Mouse (Mus musculus): Measurements from ENCODE around the gene Cpa2.
A peak's percentile ranks its signal among the peaks of the same experiment; 100 is the strongest.

Gene Cpa2

GRCm38 (mm10) chr6:30551644-30552580 lies 10.5 kb downstream of the Cpa2 start:
- H3K4me1 ChIP-seq (replicated peaks; ENCODE audit: low read depth, low read length) = peaks cover 43% of the 10 kb centered on the region
- TF ChIP-seq NANOG (IDR thresholded peaks at IDR 0.05; ENCODE audit: borderline replicate concordance, low read length) (no peak), CTCF (conservative IDR thresholded peaks at IDR 0.05; ENCODE audit: low read length) (no peak), POU5F1 (IDR thresholded peaks at IDR 0.05; ENCODE audit: borderline replicate concordance, low read length) (no peak)
- H3K9me3 ChIP-seq (ENCODE audit: low read length) = no peaks in the 10 kb centered on the region
- H3K4me3 ChIP-seq (replicated peaks; ENCODE audit: low read length) = no peak overlapping the region; the same call in 1 of the 2 replicates
- H3K27me3 ChIP-seq (ENCODE audit: insufficient read depth, low read length) = peaks cover 48% of the 10 kb centered on the region
- no peaks in the 10 kb centered on the region for H3K36me3 ChIP-seq (ENCODE audit: insufficient read depth, low read length)

- Histone ChIP-seq H3K4me1 (replicated peaks; ENCODE audit: low read depth, low read length) (peaks cover 39% of the 10 kb centered on the region), H3K4me3 (replicated peaks; ENCODE audit: low read length) (no peak overlapping the region), H3K9me3 (ENCODE audit: low read length) (no peaks in the 10 kb centered on the region), H3K36me3 (ENCODE audit: insufficient read depth, low read length) (no peaks in the 10 kb centered on the region), H3K27me3 (ENCODE audit: insufficient read depth, low read length) (peaks cover 48% of the 10 kb centered on the region)
- TF ChIP-seq NANOG (IDR thresholded peaks at IDR 0.05; ENCODE audit: borderline replicate concordance, low read length) (no peak), CTCF (conservative IDR thresholded peaks at IDR 0.05; ENCODE audit: low read length) (no peak)
These were observed 11.2 kb downstream of the Cpa2 start for GRCm38 (mm10) chr6:30552628-30553027.

GRCm38 (mm10) chr6:30553381-30554010 lies 12.1 kb downstream of the Cpa2 start:
- no peaks in the 10 kb centered on the region for H3K9me3 ChIP-seq (ENCODE audit: low read length)
- no peak overlapping the region for H3K4me3 ChIP-seq (replicated peaks; ENCODE audit: low read length)
- H3K27me3 ChIP-seq (ENCODE audit: insufficient read depth, low read length) = peaks cover 40% of the 10 kb centered on the region
- H3K4me1 ChIP-seq (replicated peaks; ENCODE audit: low read depth, low read length) = peaks cover 31% of the 10 kb centered on the region
- TF ChIP-seq NANOG (IDR thresholded peaks at IDR 0.05; ENCODE audit: borderline replicate concordance, low read length) = no peak
- no peak for TF ChIP-seq CTCF (conservative IDR thresholded peaks at IDR 0.05; ENCODE audit: low read length)
- TF ChIP-seq POU5F1 (IDR thresholded peaks at IDR 0.05; ENCODE audit: borderline replicate concordance, low read length) = no peak
- H3K36me3 ChIP-seq (ENCODE audit: insufficient read depth, low read length) = no peaks in the 10 kb centered on the region

GRCm38 (mm10) chr6:30554092-30554491 lies 12.7 kb downstream of the Cpa2 start:
- no peak for TF ChIP-seq POU5F1 (IDR thresholded peaks at IDR 0.05; ENCODE audit: borderline replicate concordance, low read length)
- 0 out of 2 replicates have a peak, but pooled peaks have one; percentile 5 for TF ChIP-seq CTCF (conservative IDR thresholded peaks at IDR 0.05; ENCODE audit: low read length)
- no peaks in the 10 kb centered on the region for H3K9me3 ChIP-seq (ENCODE audit: low read length)
- H3K4me1 ChIP-seq (replicated peaks; ENCODE audit: low read depth, low read length) = peaks cover 28% of the 10 kb centered on the region
- H3K4me3 ChIP-seq (replicated peaks; ENCODE audit: low read length) = no peak overlapping the region
- no peaks in the 10 kb centered on the region for H3K36me3 ChIP-seq (ENCODE audit: insufficient read depth, low read length)
- H3K27me3 ChIP-seq (ENCODE audit: insufficient read depth, low read length) = peaks cover 41% of the 10 kb centered on the region

DNA sequence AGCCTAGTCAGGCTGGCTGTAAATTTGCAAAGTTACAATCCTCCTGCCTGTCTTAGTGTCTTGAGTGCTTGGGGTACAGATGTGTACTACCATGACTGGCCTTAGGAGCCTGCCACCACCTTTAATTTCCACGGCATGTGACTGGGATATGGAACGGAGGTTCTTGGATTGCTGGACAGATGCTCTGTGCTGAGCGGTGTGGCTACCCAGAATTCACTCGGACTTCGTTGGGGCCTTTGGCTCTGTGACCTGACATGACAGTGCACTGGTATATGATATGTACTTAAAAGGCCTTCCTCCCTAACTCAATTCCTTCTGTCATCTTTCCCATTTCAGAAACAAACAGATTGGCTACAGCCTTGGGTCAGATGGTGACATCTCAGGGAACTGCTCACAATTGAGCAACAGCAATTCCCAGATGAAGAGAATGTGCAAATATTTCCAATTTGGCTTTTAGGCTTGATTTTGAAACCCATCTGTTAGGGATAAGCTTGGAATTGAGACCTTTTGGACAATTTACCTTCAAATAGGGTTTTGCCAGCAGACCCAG lies 13.3 kb downstream of the Cpa2 start:
- TF ChIP-seq NANOG (IDR thresholded peaks at IDR 0.05; ENCODE audit: borderline replicate concordance, low read length) (no peak), CTCF (conservative IDR thresholded peaks at IDR 0.05; ENCODE audit: low read length) (no peak), POU5F1 (IDR thresholded peaks at IDR 0.05; ENCODE audit: borderline replicate concordance, low read length) (no peak)
- H3K9me3 ChIP-seq (ENCODE audit: low read length) = no peaks in the 10 kb centered on the region
- peaks cover 22% of the 10 kb centered on the region for H3K4me1 ChIP-seq (replicated peaks; ENCODE audit: low read depth, low read length)
- no peaks in the 10 kb centered on the region for H3K36me3 ChIP-seq (ENCODE audit: insufficient read depth, low read length)
- no peak overlapping the region for H3K4me3 ChIP-seq (replicated peaks; ENCODE audit: low read length)
- H3K27me3 ChIP-seq (ENCODE audit: insufficient read depth, low read length) = peaks cover 37% of the 10 kb centered on the region

DNA sequence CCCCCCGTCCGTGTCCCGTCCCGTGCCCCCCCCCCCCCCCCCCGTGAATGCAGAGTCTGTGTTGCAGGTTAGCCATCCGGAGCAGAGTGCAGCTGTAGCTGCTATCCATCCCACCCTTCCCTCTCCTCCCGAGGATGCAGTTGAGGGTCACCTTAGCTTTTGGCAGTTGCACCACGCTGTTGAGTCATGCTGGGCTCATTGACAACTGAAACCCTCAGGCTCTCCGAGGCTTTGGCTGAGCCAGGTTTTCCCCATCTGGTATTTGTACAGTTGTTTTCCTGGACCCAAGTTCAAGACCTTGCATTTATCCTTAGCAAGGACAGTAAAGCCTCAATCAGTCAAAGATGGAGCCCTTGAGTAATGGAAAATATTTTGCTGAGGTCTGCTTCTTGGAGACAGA lies 14.7 kb downstream of the Cpa2 start:
- TF ChIP-seq CTCF (conservative IDR thresholded peaks at IDR 0.05; ENCODE audit: low read length) (no peak), NANOG (IDR thresholded peaks at IDR 0.05; ENCODE audit: borderline replicate concordance, low read length) (no peak), POU5F1 (IDR thresholded peaks at IDR 0.05; ENCODE audit: borderline replicate concordance, low read length) (no peak)
- Histone ChIP-seq H3K36me3 (ENCODE audit: insufficient read depth, low read length) (no peaks in the 10 kb centered on the region), H3K4me1 (replicated peaks; ENCODE audit: low read depth, low read length) (peaks cover 21% of the 10 kb centered on the region), H3K27me3 (ENCODE audit: insufficient read depth, low read length) (peaks cover 31% of the 10 kb centered on the region), H3K4me3 (replicated peaks; ENCODE audit: low read length) (no peak overlapping the region), H3K9me3 (ENCODE audit: low read length) (no peaks in the 10 kb centered on the region)

DNA sequence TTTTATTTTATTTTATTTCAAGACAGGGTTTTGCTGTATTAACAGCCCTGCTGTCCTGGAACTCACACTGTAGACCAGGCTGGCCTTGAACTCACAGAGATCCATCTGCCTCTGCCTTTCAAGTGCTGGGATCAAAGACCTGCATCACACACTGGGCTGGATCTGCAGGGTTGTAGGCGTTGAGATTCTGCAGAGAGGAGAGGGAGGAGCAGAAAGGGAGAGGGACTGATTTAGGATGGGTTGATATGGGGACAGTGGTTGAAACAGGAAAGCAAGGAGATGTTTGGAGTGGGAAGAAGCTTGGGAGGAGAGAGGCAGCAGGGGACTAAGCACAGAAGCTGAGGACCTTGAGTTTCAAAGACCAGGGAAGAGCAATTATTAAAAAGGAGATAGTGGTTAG lies 18.3 kb downstream of the Cpa2 start:
- Histone ChIP-seq H3K4me3 (replicated peaks; ENCODE audit: low read length) (no peak overlapping the region), H3K9me3 (ENCODE audit: low read length) (no peaks in the 10 kb centered on the region), H3K27me3 (ENCODE audit: insufficient read depth, low read length) (peaks cover 8% of the 10 kb centered on the region), H3K36me3 (ENCODE audit: insufficient read depth, low read length) (no peaks in the 10 kb centered on the region), H3K4me1 (replicated peaks; ENCODE audit: low read depth, low read length) (peaks cover 9% of the 10 kb centered on the region)
- no peak for TF ChIP-seq POU5F1 (IDR thresholded peaks at IDR 0.05; ENCODE audit: borderline replicate concordance, low read length)
- no peak for TF ChIP-seq NANOG (IDR thresholded peaks at IDR 0.05; ENCODE audit: borderline replicate concordance, low read length)
- TF ChIP-seq CTCF (conservative IDR thresholded peaks at IDR 0.05; ENCODE audit: low read length) = no peak

GRCm38 (mm10) chr6:30562132-30562531 lies 20.8 kb downstream of the Cpa2 start:
- Histone ChIP-seq H3K9me3 (ENCODE audit: low read length) (no peaks in the 10 kb centered on the region), H3K36me3 (ENCODE audit: insufficient read depth, low read length) (no peaks in the 10 kb centered on the region), H3K4me1 (replicated peaks; ENCODE audit: low read depth, low read length) (no peaks in the 10 kb centered on the region), H3K27me3 (ENCODE audit: insufficient read depth, low read length) (peaks cover 6% of the 10 kb centered on the region), H3K4me3 (replicated peaks; ENCODE audit: low read length) (no peak overlapping the region)
- TF ChIP-seq NANOG (IDR thresholded peaks at IDR 0.05; ENCODE audit: borderline replicate concordance, low read length) (no peak), CTCF (conservative IDR thresholded peaks at IDR 0.05; ENCODE audit: low read length) (no peak), POU5F1 (IDR thresholded peaks at IDR 0.05; ENCODE audit: borderline replicate concordance, low read length) (no peak)

Measured in E14TG2a.4 (cell line).